Mouse (Mus musculus) cerebellum, postnatal 25 days (tissue): ENCODE measurements around the gene Dtx3.

ENCODE experiments used
- DNase-seq, 2 experiments: peaks; one replicate each; pipeline ENCODE4 v3.0.0; 2021; ENCODE audit warnings: mixed read lengths in 2 of 2

Gene Dtx3

GRCm38 (mm10) chr10:127195328-127196129, at the start of gene Dtx3:
TSS of gene Dtx3 (minus strand) at chr10:127195728.
- DNase-seq = peak; percentile 69 to 76

- no peak for DNase-seq
Observed at GRCm38 (mm10) chr10:127238241-127238824, 42.8 kb upstream of the Dtx3 start.

GRCm38 (mm10) chr10:127236541-127236940, 41.0 kb upstream of the Dtx3 start:
- no peak for DNase-seq

GRCm38 (mm10) chr10:127233141-127233540, 37.6 kb upstream of the Dtx3 start:
- DNase-seq = peak in 1 of 2 experiments; percentile 60

GRCm38 (mm10) chr10:127231741-127232140, 36.2 kb upstream of the Dtx3 start:
- peak; percentile 59 to 70 for DNase-seq

- no peak for DNase-seq
Observed at GRCm38 (mm10) chr10:127230693-127231092, 35.2 kb upstream of the Dtx3 start.

- peak; percentile 49 to 60 for DNase-seq
Observed at GRCm38 (mm10) chr10:127228897-127229296, 33.4 kb upstream of the Dtx3 start.

GRCm38 (mm10) chr10:127227163-127227562, 31.6 kb upstream of the Dtx3 start:
- no peak for DNase-seq

GRCm38 (mm10) chr10:127226318-127226895, 30.9 kb upstream of the Dtx3 start:
- peak; percentile 39 to 57 for DNase-seq

GRCm38 (mm10) chr10:127225732-127226131, 30.2 kb upstream of the Dtx3 start:
- no peak for DNase-seq

GRCm38 (mm10) chr10:127225213-127225612, 29.7 kb upstream of the Dtx3 start:
- DNase-seq = no peak

GRCm38 (mm10) chr10:127218339-127218738, 22.8 kb upstream of the Dtx3 start:
- no peak for DNase-seq

- DNase-seq = no peak
Observed at GRCm38 (mm10) chr10:127217177-127217576, 21.6 kb upstream of the Dtx3 start.

- DNase-seq = peak in 1 of 2 experiments; percentile 54
Observed at GRCm38 (mm10) chr10:127216456-127216855, 20.9 kb upstream of the Dtx3 start.

GRCm38 (mm10) chr10:127214422-127214803, 18.9 kb upstream of the Dtx3 start:
- DNase-seq = no peak

GRCm38 (mm10) chr10:127213704-127214421, 18.3 kb upstream of the Dtx3 start:
- no peak for DNase-seq

GRCm38 (mm10) chr10:127213272-127213671, 17.7 kb upstream of the Dtx3 start:
- peak; percentile 45 to 54 for DNase-seq

GRCm38 (mm10) chr10:127211414-127211854, 15.9 kb upstream of the Dtx3 start, which contains the start of gene Pip4k2c:
TSS of gene Pip4k2c (minus strand) at chr10:127211585.
- DNase-seq = peak; percentile 94 to 97

- no peak for DNase-seq
Observed at GRCm38 (mm10) chr10:127210961-127211405, 15.5 kb upstream of the Dtx3 start.

GRCm38 (mm10) chr10:127209928-127210570, 14.5 kb upstream of the Dtx3 start:
- DNase-seq = no peak

GRCm38 (mm10) chr10:127208921-127209320, 13.4 kb upstream of the Dtx3 start:
- no peak for DNase-seq

- DNase-seq = no peak
Observed at GRCm38 (mm10) chr10:127205373-127205772, 9.8 kb upstream of the Dtx3 start.
